ENCODE assay signal across 22 mouse cellular contexts in genomic region chr2:70625761-70626160, GRCm38 (mm10). TPM values are rescaled to one million over a fixed set of nuclear protein-coding genes. Genes with fewer than 3 reads are reported as not detected.
"Had no signal": no experiment of that assay in that cellular context is flagged by ENCODE, and none has a peak within 500 bp of the region (broad histone marks: within the 10 kb centered on the region; RNA-seq: fewer than 3 reads in every experiment).

No protein-coding gene starts in this region.

- H3K27ac ChIP-seq: limb, embryonic 12.5 days; limb, embryonic 15.5 days; liver, embryonic 14.5 days; macrophage; midbrain, embryonic 12.5 days; midbrain, embryonic 15.5 days; neural tube, embryonic 12.5 days; neural tube, embryonic 15.5 days; stomach, postnatal 0 days had no signal

- H3K9me3 ChIP-seq: limb, embryonic 12.5 days; limb, embryonic 15.5 days; midbrain, embryonic 12.5 days; midbrain, embryonic 15.5 days; neural tube, embryonic 12.5 days; neural tube, embryonic 15.5 days had no signal

- H3K27me3 ChIP-seq: limb, embryonic 15.5 days; midbrain, embryonic 12.5 days; midbrain, embryonic 15.5 days; neural tube, embryonic 12.5 days had no signal

- H3K4me3 ChIP-seq: limb, embryonic 12.5 days; limb, embryonic 15.5 days; midbrain, embryonic 12.5 days; midbrain, embryonic 15.5 days; neural tube, embryonic 12.5 days; neural tube, embryonic 15.5 days had no signal

- H3K9ac ChIP-seq: limb, embryonic 12.5 days; limb, embryonic 15.5 days; liver, embryonic 14.5 days; liver, postnatal 0 days; midbrain, embryonic 12.5 days; midbrain, embryonic 15.5 days; neural tube, embryonic 12.5 days; neural tube, embryonic 15.5 days had no signal

- DNase-seq: kidney, adult 18-20 months; kidney, adult 9 months; kidney, postnatal 14 days; kidney, postnatal 4 days; left cerebral cortex, postnatal 4 days; liver, postnatal 0 days; lung, postnatal 14 days; right cerebral cortex, adult 18-20 months; right cerebral cortex, postnatal 14 days; right cerebral cortex, postnatal 4 days; thymus, postnatal 36 days had no signal

- H3K36me3 ChIP-seq: limb, embryonic 12.5 days; limb, embryonic 15.5 days; midbrain, embryonic 12.5 days; midbrain, embryonic 15.5 days; neural tube, embryonic 12.5 days; neural tube, embryonic 15.5 days had no signal

- H3K4me2 ChIP-seq: limb, embryonic 12.5 days; limb, embryonic 15.5 days; liver, embryonic 11.5 days; midbrain, embryonic 12.5 days; midbrain, embryonic 15.5 days; neural tube, embryonic 12.5 days; neural tube, embryonic 15.5 days had no signal

- ATAC-seq: liver, postnatal 0 days; midbrain, embryonic 15.5 days had no signal

RNA-seq across cellular contexts. Expression of gene Gm26558, which starts 36.1 kb away (rescaled TPM):
- total RNA-seq: megakaryocyte, adult 5-6 weeks had no signal
- polyA plus RNA-seq: macrophage had no signal
